Mouse (Mus musculus) frontal cortex, adult (tissue): Measurements from ENCODE around the gene Psmd11.
A peak's percentile ranks its signal among the peaks of the same experiment; 100 is the strongest.
"Not testable (repeated sequence)": the region's sequence is repeated elsewhere in the genome, so short reads cannot be mapped to it uniquely, and the experiment has no call there.

Experiments used
- ATAC-seq: cut with Nextera tagmentation; 2 replicates; pipeline ENCODE4 v1.9.2; 2017; ENCODE audit warnings: mild to moderate bottlenecking, moderate library complexity, mixed read lengths; ENCODE audit not compliant: low TSS enrichment

Psmd11 gene

DNA sequence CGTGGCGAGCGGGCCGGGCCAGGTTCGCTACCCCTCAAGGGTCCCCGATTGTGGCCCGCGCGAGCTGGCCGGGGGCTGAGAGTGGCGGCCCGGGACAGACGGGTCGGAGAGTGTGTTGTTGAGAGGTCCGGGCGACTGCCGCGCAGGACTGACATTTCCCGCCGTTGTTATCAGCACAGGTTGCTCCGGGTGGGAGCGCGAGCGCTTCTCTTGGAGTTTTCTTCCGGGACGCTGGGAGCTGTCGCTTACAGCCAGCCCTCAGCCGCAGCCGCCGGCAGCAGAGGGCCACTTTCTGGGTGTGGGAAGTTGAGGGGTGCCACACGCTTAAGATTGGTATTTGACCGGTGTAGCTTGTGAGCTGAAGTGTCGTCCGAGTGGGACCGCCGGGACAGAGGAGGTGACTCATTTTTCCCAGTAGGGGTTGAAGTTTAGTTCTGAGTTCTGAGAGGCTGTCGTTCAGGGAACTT lies 627 bp downstream of the Psmd11 start:
- ATAC-seq, result peak; percentile 51

DNA sequence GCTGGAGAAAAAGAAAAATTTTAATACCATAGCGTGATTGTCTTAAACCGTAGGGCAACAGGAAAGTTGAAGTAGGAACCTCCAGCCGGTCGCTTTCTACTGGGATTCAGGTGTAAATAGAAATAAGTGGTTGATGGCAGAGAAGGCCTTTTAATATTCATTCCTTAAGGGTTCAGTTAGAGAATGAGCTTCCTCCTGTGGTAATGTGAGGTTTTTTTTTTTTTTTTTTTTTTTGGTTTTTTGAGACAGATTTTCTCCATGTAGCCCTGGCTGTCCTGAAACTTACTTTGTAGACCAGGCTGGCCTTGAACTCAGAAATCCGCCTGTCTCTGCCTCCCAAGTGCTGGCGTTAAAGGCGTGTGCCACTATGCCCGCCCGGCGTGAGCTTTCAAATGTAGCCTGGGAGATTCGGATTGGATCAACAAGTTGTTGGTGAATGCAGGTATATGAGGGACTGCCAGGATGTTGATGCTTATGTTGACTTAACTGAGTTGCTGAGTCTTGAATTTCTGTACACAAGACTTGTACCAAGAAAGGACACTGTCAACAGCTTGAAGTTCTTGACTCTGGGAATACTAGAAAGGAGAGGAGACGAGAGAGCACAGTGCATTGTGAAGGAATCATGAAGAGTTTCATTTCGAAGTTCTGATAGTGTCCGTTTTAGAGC lies 1.2 kb downstream of the Psmd11 start:
- ATAC-seq, result no peak

DNA sequence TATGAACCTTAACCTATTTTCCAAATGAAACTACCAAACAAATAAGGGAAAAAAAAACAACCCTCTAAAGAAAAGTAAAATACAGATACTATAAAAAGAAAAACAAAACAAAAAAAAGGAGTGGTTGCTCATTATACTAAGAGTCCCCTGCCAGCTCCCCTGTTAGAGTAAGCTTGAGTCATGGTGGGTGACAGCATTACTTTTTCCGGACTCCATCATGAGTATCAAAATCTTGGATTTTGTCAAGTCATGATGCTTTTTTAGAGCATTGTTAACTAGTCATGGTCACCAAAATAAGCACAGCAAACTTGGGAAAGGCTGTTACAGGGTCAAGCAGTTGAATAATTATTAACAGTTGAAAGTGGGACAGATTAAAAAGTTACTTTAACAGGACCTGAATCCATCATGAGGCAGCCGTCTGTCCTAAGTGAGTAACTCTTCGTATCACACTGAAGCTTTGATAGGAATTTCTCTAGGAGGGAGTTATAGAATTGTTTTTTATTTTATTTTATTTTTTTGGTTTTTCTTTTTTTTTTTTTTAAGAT lies 2.0 kb downstream of the Psmd11 start:
- no peak for ATAC-seq

DNA sequence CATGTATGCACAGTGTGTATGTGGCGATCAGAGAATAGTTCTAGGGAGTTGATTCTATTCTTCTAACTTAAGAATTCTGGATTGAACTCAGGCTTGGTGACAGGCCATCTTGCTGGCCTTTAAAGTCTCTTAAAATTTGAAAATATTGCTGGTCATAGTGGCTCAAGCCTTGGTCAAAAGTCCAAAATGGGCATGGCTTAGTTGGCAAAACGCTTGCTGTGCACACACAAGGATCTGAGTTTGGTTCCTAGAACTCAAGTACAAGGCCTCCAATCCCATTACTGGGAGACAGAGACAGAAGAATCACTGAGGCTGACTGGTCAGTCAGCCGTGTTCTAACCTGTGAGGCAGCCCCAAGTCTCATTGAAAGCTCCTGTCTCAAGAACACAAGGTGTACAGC lies 18.5 kb downstream of the Psmd11 start:
- ATAC-seq, result no peak

DNA sequence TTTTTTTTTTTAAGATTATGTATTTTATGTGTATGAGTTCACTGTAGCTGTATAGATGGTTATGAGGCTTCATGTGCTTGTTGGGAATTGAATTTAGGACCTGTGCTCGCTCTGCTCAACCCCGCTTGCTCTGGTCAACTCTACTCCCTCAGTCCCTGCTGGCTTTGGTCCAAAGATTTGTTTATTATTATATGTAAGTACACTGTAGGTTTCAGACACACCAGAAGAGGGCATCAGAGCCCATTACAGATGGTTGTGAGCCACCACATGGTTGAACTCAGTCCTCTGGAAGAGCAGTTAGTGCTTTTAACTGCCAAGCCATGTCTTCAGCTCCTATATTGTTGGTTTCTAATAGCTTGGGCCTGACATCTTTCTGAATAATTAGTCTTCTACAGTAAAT lies 21.4 kb downstream of the Psmd11 start:
- ATAC-seq, result no peak

DNA sequence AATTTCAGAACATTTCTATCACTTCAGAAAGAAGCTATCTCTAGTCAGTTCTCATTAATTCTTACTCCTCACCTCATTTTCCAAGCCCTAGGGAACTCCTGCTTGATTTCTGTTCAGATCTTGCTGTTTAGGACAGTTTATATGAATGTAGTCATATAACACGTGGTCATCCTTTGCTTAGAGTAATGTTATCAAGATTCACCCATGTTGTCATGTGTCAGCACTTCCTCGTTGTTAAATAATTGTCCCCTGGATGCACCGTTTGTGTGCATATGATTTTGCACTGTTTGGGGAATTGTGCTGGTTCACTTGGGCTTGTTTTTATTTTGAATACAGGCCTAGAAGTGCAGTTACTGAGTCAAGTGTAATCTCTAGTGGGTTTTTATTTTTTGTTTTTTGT lies 23.8 kb downstream of the Psmd11 start:
- no peak for ATAC-seq

DNA sequence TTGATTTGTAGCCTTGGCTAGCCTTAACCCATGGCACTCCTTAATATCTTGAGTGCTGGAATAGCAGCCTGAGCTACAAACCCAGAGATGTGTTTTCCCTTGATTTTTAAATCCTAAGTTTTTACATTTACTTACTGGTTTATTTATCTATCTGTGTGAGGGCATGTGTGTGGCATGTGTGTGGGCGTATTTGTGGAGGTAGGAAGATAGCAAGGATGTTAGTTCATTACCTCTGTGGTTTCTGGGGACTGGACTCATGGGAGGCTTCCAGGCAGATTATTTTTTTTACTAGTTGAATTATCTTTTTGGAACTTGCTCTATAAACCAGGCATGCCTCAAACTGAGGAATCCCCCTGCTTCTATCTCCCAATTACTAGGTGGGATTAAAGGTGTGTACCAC lies 24.8 kb downstream of the Psmd11 start:
- ATAC-seq, result no peak

DNA sequence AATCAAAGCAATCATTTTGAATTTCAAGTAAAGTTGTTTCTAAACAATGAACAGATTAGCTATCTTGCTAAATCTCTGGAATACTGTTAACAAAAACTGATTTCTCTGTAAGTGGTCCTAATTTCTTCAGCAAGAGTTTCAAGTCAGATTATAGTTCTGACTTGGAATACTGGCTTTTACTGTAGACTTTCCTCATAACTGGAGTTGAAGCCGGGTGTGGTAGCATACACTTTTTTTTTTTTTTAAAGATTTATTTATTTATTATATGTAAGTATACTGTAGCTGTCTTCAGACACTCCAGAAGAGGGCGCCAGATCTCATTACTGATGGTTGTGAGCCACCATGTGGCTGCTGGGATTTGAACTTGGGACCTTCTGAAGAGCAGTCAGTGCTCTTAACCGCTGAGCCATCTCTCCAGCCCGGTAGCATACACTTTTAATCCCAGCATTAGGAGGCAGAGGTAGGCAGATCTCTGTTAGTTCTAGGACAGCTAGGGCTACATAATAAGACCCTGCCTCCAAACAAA lies 35.3 kb downstream of the Psmd11 start:
- ATAC-seq, result not testable (repeated sequence)

DNA sequence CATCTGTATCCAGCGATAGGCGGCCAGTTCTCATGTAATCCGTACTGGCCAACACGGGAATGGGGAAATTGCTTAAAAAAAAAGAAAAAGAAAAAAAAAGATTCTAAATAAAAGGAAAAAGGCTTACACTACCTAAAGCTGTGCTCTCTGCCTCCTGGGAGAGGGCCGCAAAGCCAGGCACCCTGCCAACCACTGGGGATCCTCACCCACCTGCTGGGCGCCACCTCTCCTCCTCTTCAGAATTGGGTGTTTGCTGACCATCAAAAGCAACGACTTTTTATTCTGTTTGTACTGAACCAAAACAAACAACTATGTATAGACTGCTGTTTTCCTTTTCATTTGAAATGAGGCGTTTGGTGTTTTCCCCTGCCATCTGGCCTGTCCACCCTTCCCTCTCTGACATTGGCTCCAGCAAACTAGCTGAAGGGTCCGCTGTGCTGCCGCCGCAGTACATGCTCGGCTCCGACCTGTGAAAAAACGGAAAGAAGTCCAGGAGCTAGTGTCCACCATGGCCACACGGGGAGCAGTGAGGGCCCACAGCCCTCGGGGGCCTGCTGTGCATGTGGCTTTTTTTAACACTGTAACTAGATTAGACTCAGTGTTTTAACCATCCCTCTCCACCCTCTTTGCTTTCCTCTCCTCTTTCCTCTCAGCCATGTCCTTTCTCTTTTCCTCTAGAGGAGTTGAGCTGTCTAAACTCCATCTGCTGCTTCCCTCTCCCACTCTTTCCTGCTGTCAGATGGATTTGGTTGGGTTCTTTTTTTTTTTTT lies 43.6 kb downstream of the Psmd11 start:
- ATAC-seq, result peak; percentile 39; the same call in 1 of the 2 replicates

DNA sequence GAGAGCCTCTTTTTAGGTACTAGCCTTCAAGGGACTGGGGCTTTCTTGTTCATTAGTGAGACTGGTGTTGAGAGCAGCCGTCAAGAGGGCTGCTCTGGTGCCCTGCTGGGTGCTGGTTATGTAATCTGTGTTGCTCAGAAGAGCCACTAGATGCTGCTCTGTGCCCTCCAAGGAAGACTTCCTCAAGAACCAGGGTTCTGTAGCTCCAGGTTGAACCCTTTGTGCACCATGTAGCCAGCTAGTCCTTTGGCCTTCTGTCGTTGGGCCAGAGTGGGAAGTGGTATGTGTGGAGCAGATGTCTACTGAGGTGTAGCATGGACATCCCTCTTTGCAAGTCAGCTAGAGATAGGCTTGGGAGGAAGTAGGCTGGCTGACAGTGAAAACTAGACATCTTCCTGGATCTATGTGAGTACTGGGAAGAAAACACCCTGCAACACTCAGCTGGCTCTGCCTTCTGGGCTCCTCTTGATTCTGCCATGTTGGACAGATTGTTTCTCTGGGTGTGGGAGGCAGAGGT lies 45.8 kb downstream of the Psmd11 start:
- ATAC-seq, result peak; percentile 42

DNA sequence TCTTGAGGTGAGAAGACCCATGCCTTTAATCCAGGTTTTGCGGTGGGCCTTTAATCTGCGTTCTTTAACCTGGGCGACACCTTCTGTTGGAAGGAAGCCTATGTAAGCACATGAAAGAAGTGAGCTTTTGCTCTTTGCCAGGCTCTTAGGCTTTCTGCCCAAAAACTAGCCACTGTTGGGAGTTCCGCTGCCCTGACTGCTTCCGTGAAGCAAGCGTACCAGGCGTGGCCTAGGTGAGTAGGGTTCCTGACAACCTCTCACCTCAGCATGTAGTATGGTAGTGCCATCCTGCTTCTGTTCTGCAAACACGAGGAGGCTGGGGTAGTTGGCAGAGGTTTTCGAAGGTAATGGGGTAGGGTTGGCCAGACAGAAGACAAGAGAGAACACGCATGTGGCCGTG lies 46.4 kb downstream of the Psmd11 start:
- ATAC-seq, result no peak

DNA sequence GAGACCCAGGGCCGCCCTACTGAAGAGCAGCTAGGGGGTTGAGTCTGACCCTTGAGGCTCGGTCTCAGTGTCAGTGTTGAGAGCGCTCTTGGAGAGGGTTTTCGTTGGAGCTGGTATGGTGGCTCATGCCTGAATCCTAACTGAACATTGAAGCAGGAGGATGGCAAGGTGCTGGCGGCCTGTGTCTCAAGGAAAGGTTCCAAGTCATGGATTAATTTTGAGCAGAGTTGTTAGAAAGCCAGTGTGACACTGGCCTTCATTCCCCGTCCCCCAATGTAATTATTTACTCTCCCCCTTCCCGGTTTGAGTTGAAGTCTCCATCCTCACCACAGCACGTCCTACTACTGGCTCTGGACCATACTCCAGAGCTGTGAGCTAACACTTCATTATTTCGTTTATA lies 47.1 kb downstream of the Psmd11 start:
- no peak for ATAC-seq

DNA sequence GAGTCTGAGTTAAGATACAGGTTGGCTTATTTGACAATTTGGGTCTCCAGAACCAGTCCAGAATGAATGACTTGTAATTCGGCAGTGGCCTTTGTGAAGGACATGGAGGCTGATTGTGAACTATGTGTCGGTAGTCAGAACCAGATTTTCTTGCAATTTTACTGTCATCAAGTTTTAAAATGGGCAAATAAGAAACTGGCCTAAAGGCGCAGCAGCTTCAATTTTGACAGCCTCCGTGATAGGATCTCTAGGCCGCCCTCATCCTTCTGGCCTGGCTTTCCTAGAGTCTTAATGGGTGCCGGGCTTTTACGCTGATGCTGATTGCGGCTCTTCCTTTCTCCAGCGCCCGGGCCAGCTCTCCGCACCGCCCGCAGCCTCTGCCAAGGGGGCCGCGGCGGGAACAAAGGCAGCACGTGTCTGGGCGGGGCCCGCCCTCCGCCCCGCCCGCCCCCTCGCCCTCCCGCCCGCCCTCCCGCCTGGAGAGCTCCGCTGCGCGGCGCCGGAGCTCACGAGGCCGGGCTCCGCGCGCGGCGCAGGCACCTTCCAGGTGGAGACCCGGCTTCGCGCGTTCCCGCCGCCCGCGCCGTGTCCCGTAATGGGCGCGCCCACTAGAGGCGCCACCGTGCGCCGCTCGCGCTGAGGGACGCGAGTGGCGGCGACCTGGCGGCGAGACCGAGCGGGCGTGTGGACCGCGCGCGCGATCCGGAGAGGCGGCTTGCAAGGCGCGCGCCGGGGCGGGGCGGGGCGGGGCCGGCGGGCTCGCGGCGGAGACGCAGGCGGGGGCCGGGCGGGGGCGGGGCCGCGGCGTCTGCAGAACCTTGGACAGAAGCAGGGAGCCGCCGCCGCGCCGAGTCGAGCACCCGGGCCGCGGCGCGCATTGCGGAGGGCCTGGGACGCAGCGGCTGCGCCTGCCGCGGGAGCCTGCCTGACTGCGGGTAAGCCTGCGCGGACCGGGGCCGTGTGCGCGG lies 48.1 kb downstream of the Psmd11 start, which contains the start of gene Cdk5r1:
Gene Cdk5r1, plus strand, starts transcription at position 802 of the 968 bp plus-strand sequence.
- ATAC-seq, result peak; percentile 44

DNA sequence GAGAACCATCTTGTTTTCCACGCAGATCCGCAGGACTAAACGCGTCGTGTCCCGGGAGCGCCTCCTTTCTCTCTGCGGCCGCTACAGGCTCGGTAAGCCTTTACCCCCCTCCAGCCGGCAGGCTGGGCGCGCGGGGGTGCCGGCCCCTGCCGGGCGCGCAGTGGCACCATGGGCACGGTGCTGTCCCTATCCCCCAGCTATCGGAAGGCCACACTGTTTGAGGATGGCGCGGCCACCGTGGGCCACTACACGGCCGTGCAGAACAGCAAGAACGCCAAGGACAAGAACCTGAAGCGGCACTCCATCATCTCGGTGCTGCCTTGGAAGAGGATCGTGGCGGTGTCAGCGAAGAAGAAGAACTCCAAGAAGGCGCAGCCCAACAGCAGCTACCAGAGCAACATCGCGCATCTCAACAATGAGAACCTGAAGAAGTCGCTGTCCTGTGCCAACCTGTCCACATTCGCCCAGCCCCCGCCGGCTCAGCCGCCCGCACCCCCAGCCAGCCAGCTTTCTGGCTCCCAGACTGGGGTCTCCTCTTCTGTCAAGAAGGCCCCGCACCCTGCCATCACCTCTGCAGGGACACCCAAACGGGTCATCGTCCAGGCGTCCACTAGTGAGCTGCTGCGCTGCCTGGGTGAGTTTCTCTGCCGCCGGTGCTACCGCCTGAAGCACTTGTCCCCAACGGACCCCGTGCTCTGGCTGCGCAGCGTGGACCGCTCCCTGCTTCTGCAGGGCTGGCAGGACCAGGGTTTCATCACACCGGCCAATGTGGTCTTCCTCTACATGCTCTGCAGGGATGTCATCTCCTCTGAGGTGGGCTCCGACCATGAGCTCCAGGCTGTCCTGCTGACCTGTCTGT lies 49.2 kb downstream of the Psmd11 start:
- no peak for ATAC-seq

DNA sequence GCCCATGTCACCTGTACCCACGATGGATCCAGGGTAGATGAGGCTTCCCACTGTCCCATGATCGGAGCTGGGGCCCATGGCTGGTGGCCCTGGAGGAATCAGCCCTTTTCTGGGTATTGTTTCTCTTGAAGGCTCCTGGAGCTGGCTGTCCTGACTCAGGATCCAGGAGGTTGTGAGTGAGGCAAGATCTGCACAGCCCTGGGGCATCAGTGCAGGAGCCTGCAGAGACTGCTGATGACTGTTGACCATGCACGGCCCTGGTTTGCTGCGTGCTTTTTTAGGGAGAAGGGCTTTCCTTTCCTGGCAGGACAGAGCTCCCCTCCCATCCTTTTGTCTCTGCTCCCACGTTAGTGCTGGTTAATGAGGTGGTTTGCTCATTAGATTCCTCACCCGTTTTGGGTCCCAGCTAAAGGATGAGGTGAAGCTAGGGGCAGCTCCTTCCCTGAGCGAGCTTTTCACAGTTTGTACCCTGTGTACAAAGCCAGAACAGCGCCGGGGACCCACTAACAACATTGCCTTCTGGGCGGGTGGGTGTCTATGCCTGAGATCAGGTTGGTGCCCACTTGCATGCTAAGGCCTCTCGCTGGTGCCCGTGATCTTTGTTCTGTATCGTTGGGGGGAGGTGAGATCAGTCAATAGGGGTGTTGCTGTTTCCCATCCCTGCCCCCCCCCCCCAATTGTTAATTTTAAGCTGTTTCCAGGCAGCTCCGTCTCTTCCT lies 50.4 kb downstream of the Psmd11 start:
- no peak for ATAC-seq

DNA sequence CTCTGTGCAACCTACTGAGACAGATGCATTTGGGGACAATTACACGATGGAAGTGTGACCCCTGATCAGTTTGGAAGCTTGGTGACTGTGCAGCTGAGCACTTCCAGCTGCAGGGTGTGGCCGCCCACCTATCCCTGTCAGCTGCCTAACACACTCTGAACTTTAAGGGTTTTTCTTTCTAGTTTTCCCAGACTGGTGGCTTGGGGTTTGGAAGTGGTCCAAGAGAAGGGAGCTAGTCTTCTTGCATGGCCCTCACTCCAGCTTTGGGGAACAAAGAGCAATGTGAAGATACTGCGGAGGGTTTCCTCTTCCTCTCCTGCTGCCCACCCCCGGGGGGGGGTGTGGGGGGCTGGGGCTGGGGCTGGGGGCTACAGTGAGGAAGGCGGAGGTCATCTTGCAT lies 51.0 kb downstream of the Psmd11 start:
- no peak for ATAC-seq

DNA sequence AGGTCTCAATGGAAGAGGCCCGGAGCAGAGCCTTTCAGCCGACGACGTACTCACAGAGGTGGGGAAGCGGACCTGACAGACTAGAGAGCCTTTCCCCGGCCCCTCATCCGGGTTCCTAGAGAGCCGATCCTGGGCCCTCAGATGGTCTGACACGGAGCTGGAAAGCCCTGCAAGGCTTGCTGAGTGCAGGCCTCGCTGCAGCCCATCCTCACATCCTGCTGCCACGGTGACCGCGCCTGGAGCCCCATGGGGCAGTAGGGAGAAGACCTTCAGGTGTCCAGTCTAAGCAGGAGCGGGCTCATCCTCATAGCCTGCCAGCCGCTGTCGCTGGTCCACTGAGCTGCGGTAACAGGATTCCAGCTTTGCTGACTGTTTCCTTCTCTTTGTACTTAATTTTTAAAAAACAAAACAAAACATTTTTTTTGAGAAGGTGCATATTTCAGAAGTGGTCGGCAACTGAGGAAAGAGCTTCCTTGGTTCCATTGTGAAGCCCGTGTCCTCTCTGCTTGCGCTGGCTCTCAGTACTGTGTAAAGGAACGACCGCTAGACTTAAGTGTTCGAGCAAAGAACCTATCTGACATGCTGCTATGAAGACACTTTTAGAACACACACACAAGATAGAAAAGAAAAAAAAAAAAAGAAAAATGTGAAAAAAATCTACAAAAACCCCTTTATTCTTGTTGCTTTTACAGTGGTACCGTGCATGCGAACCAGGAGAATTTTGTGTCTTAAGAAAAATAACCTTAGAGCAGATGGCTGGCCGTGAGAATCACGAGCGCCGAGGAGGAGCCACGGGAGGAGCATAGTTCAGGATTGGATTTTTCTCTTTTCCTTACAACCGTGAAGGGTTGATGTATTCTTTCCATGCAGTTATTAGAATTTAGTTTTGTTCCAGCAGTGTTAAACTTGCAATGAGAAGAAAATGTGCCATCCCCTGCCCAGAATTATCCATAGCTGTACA lies 51.8 kb downstream of the Psmd11 start:
- no peak for ATAC-seq

DNA sequence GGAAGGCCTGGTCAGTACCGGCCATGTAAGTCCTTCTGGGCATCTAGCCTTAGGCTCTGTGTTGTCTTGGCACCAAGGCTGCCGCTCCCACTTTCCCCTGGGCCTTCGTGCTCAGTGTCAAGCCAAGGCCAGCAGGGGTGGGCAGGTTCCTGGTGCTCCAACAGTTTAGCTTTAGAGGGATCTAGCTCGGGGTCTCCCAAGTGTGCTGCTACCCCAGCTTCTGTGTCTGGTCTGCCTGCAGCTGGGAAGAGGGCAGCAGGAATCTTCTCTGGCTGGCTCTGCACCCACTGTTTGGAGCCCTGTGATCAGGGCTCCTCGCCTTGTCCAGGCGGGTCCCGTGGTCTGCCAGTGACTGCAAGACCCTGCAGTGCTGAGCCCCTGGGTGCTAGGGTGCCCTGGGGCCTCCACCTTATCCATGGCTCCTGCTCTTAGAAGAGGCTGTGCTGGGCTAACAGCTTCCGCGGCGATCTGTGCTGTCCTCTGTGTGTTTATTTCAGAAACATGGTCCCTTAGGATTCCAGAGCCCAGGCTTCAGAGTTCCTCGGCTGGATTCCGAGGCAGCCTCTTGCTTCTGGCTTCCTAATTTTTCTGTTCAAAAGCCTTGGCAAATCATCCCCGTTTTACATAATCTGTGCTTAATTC lies 53.1 kb downstream of the Psmd11 start:
- no peak for ATAC-seq
